Mouse (Mus musculus): ENCODE measurements at regions not wholly inside any gene's neighbourhood (a gene's known extent, or its start where the extent isn't known, plus 50 kb on each side); places are given as distances from the start of the nearest gene placed in this dataset.

GRCm38 (mm10) chr2:93113929-93114328 is 68.0 kb upstream of the Prdm11 start:
- no peak for ATAC-seq (ENCODE audit: low FRiP score)
- H3K27ac ChIP-seq, result no peak overlapping the region
- WGBS, result 78% methylated on average over 7 of the region's 7 CpGs
- no peak overlapping the region for H3K4me3 ChIP-seq
- H3K4me2 ChIP-seq (replicated peaks), result no peak overlapping the region
- peaks cover 9% of the 10 kb centered on the region for H3K4me1 ChIP-seq
- no peak overlapping the region for H3K9ac ChIP-seq
- H3K9me3 ChIP-seq (replicated peaks), result no peaks in the 10 kb centered on the region
- H3K27me3 ChIP-seq, result peaks cover 6% of the 10 kb centered on the region
- no peaks in the 10 kb centered on the region for H3K36me3 ChIP-seq

GRCm38 (mm10) chr2:93112320-93112719 is 66.4 kb upstream of the Prdm11 start:
- no peak overlapping the region for H3K4me2 ChIP-seq (replicated peaks)
- H3K27ac ChIP-seq, result no peak overlapping the region
- H3K9ac ChIP-seq, result no peak overlapping the region
- WGBS, result 50% methylated on average over 7 of the region's 7 CpGs
- no peak overlapping the region for H3K4me3 ChIP-seq
- H3K36me3 ChIP-seq, result no peaks in the 10 kb centered on the region
- H3K27me3 ChIP-seq, result peaks cover 8% of the 10 kb centered on the region
- 0 out of 2 replicates have a peak, but pooled peaks cover 3% of the 10 kb centered on the region for H3K4me1 ChIP-seq
- no peaks in the 10 kb centered on the region for H3K9me3 ChIP-seq (replicated peaks)
- ATAC-seq (ENCODE audit: low FRiP score), result no peak

DNA sequence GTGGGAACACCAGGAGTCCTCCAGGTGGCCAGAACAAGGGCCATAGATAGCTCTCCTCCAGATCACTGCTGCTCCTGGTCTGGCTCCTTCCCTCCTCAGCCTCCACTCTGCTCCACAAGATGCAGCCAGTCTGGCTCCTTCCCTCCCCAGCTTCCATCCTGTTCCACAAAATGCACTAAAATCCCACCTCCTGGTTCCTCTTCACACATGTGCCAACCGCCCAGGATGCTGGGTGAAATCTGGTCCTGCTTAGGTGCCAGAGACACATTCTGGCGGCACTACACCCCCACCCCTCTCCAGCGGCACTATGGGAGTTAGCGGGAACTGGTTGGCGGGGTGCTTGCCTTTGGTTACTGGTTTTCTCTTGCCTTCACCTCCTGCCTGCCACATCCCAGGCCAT is 64.9 kb upstream of the Prdm11 start:
- Histone ChIP-seq H3K36me3 (no peaks in the 10 kb centered on the region), H3K9ac (no peak overlapping the region), H3K4me2 (replicated peaks) (no peak overlapping the region), H3K4me1 (0 out of 2 replicates have a peak, but pooled peaks cover 3% of the 10 kb centered on the region), H3K4me3 (no peak overlapping the region), H3K27ac (no peak overlapping the region), H3K9me3 (replicated peaks) (no peaks in the 10 kb centered on the region), H3K27me3 (peaks cover 8% of the 10 kb centered on the region)
- 81% methylated on average over 5 of the region's 5 CpGs for WGBS
- ATAC-seq (ENCODE audit: low FRiP score), result no peak

GRCm38 (mm10) chr2:93106581-93106980 is 60.6 kb upstream of the Prdm11 start:
- Histone ChIP-seq H3K27ac (no peak overlapping the region), H3K36me3 (no peaks in the 10 kb centered on the region), H3K4me2 (replicated peaks) (no peak overlapping the region), H3K4me3 (no peak overlapping the region), H3K9me3 (replicated peaks) (no peaks in the 10 kb centered on the region), H3K4me1 (no peaks in the 10 kb centered on the region), H3K9ac (no peak overlapping the region), H3K27me3 (peaks cover 8% of the 10 kb centered on the region)
- ATAC-seq (ENCODE audit: low FRiP score), result no peak
- 62% methylated on average over 6 of the region's 6 CpGs for WGBS

- WGBS, result 72% methylated on average over 8 of the region's 8 CpGs
- Histone ChIP-seq H3K36me3 (no peaks in the 10 kb centered on the region), H3K4me2 (replicated peaks) (no peak overlapping the region), H3K4me1 (peaks cover 13% of the 10 kb centered on the region), H3K4me3 (no peak overlapping the region), H3K9me3 (replicated peaks) (no peaks in the 10 kb centered on the region), H3K27ac (no peak overlapping the region), H3K9ac (no peak overlapping the region), H3K27me3 (0 out of 2 replicates have a peak, but pooled peaks cover 3% of the 10 kb centered on the region)
- ATAC-seq (ENCODE audit: low FRiP score), result no peak
Measured at GRCm38 (mm10) chr2:93101991-93102390, 56.0 kb upstream of the Prdm11 start.

GRCm38 (mm10) chr2:93099780-93100179 is 53.8 kb upstream of the Prdm11 start:
- Histone ChIP-seq H3K9me3 (replicated peaks) (no peaks in the 10 kb centered on the region), H3K4me1 (peaks cover 13% of the 10 kb centered on the region), H3K4me3 (no peak overlapping the region), H3K4me2 (replicated peaks) (no peak overlapping the region), H3K27ac (0 out of 2 replicates have a peak overlapping the region, but pooled peaks have one; percentile 1), H3K9ac (no peak overlapping the region; the same call in 1 of the 2 replicates), H3K36me3 (no peaks in the 10 kb centered on the region), H3K27me3 (0 out of 2 replicates have a peak, but pooled peaks cover 3% of the 10 kb centered on the region)
- 61% methylated on average over 3 of the region's 3 CpGs for WGBS
- no peak for ATAC-seq (ENCODE audit: low FRiP score)

DNA sequence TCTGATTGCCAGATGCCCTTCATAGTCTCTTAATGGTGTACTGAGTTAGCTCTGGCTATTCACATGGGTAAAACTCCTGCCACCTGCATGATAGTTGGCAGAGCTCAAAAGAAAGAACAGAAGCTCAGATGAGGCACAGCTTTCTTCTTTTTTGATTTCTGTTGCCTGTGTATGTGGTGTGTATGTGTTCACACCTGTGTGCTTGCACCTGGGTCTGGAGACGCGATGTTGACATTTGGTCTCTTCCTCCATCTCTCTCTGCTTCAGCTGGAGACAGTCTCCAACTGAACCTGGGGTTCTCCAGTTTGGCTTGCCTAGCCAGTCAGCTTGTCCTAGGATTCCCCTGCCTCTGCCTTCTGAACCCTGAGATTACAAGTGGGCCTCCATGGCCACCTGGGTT is 51.0 kb upstream of the Prdm11 start:
- 95% methylated on average over 2 of the region's 2 CpGs for WGBS
- H3K9me3 ChIP-seq (replicated peaks), result no peaks in the 10 kb centered on the region

DNA sequence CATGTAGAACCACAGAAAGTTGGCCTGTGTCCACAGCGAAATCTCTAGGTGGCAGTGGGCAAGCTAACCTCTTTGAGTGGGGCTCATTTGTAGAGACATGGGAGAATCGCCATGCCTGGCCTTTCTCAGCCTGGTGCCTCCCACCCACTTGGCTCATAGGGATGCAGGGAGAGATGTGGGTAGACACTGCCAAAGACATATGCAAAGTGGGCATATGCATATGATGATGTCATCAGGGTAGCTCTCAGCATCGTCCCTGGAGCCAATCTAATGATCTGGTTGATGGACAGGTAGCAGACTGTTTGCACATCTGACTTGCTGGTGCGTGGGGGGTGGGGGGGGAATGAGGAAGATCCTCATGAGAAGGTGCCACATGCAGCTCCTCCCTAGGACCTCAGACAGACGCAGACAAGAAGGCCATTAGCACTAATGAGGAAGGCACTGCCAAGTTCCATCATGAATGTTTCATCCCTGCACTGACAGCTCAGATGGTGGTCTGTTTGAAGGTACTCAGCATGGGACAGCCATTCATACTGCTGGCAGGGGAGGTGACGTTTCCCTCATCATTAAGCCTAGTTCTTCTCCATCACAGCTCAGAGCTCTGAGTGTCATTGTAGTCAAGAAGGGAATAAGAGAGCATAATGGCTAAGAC is 50.2 kb upstream of the Prdm11 start:
- Histone ChIP-seq H3K9ac (no peak overlapping the region), H3K27ac (no peak overlapping the region), H3K4me1 (peaks cover 22% of the 10 kb centered on the region), H3K36me3 (no peaks in the 10 kb centered on the region), H3K4me2 (replicated peaks) (no peak overlapping the region), H3K27me3 (0 out of 2 replicates have a peak, but pooled peaks cover 3% of the 10 kb centered on the region), H3K9me3 (replicated peaks) (no peaks in the 10 kb centered on the region), H3K4me3 (no peak overlapping the region)
- 70% methylated on average over 6 of the region's 6 CpGs for WGBS
- no peak for ATAC-seq (ENCODE audit: low FRiP score)

More for the DNA sequence above, 51.0 kb upstream of the Prdm11 start:
- ATAC-seq (ENCODE audit: low FRiP score), result no peak
- Histone ChIP-seq H3K36me3 (no peaks in the 10 kb centered on the region), H3K4me1 (peaks cover 14% of the 10 kb centered on the region), H3K4me2 (replicated peaks) (no peak overlapping the region), H3K4me3 (no peak overlapping the region), H3K27ac (no peak overlapping the region), H3K9ac (no peak overlapping the region), H3K27me3 (0 out of 2 replicates have a peak, but pooled peaks cover 3% of the 10 kb centered on the region)
